Mouse (Mus musculus): ENCODE results near the gene Pik3ca. TPM values are rescaled to one million over a fixed set of nuclear protein-coding genes. Genes with fewer than 3 reads are reported as not detected.
A peak's percentile ranks its signal among the peaks of the same experiment; 100 is the strongest.

The Pik3ca gene
- polyA plus RNA-seq, 1 experiment from 2014 or later: 8.7 TPM

GRCm38 (mm10) chr3:32401591-32401990 is 4.1 kb downstream of the Pik3ca start:
- Histone ChIP-seq H3K4me3 (no peak overlapping the region), H3K4me1 (replicated peaks) (peaks cover 49% of the 10 kb centered on the region), H3K9ac (no peak overlapping the region), H3K9me3 (replicated peaks) (no peaks in the 10 kb centered on the region), H3K27me3 (replicated peaks) (no peaks in the 10 kb centered on the region), H3K4me2 (no peak overlapping the region), H3K27ac (ENCODE audit: poor library complexity, severe bottlenecking) (no peak overlapping the region), H3K36me3 (no peaks in the 10 kb centered on the region)
- ATAC-seq (ENCODE audit: insufficient number of reproducible peaks, low FRiP score): no peak
- 71% methylated on average over 3 of the region's 3 CpGs for WGBS

- Histone ChIP-seq H3K27ac (ENCODE audit: poor library complexity, severe bottlenecking) (no peak overlapping the region; the same call in 1 of the 2 replicates), H3K4me1 (replicated peaks) (peaks cover 56% of the 10 kb centered on the region), H3K9ac (no peak overlapping the region), H3K4me2 (no peak overlapping the region), H3K4me3 (no peak overlapping the region), H3K36me3 (no peaks in the 10 kb centered on the region), H3K27me3 (replicated peaks) (no peaks in the 10 kb centered on the region), H3K9me3 (replicated peaks) (no peaks in the 10 kb centered on the region)
- WGBS: 61% methylated on average over 7 of the region's 7 CpGs
- no peak for ATAC-seq (ENCODE audit: insufficient number of reproducible peaks, low FRiP score)
Measured at GRCm38 (mm10) chr3:32402990-32403885, 5.8 kb downstream of the Pik3ca start.

- no peak for ATAC-seq (ENCODE audit: insufficient number of reproducible peaks, low FRiP score)
- H3K4me2 ChIP-seq: no peak overlapping the region
- H3K9ac ChIP-seq: no peak overlapping the region
- H3K4me3 ChIP-seq: no peak overlapping the region
- H3K27me3 ChIP-seq (replicated peaks): no peaks in the 10 kb centered on the region
- 57% methylated on average over 1 of the region's 1 CpGs for WGBS
- H3K4me1 ChIP-seq (replicated peaks): peaks cover 48% of the 10 kb centered on the region
- no peak overlapping the region for H3K27ac ChIP-seq (ENCODE audit: poor library complexity, severe bottlenecking)
- H3K9me3 ChIP-seq (replicated peaks): no peaks in the 10 kb centered on the region
- H3K36me3 ChIP-seq: no peaks in the 10 kb centered on the region
Measured at GRCm38 (mm10) chr3:32405699-32406098, 8.2 kb downstream of the Pik3ca start.

DNA sequence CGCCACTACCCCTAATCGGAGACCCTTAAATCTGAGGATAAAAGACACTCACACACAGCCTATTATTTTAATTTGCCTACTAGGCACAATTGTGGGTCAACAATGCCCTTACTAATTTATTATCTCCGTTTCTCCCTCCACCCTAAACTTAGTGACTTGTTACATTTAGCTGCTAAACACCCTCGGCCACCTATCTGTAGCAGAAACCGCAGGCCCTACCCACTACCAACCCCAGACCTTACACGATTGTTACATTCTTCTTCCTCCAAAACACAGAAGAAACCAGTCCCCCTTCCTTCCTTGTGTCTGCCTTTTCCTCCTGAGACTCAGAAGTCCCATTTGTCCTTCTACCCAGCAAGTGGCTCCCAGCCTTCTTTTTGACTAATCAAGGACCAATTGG is 9.3 kb downstream of the Pik3ca start:
- Histone ChIP-seq H3K4me2 (no peak overlapping the region), H3K36me3 (no peaks in the 10 kb centered on the region), H3K27me3 (replicated peaks) (no peaks in the 10 kb centered on the region), H3K4me1 (replicated peaks) (peaks cover 40% of the 10 kb centered on the region), H3K9ac (no peak overlapping the region), H3K27ac (ENCODE audit: poor library complexity, severe bottlenecking) (no peak overlapping the region), H3K9me3 (replicated peaks) (no peaks in the 10 kb centered on the region), H3K4me3 (no peak overlapping the region)
- no peak for ATAC-seq (ENCODE audit: insufficient number of reproducible peaks, low FRiP score)
- whole genome bisulfite sequencing: 80% methylated on average over 6 of the region's 6 CpGs

- no peak for ATAC-seq (ENCODE audit: insufficient number of reproducible peaks, low FRiP score)
- Histone ChIP-seq H3K9me3 (replicated peaks) (no peaks in the 10 kb centered on the region), H3K27me3 (replicated peaks) (no peaks in the 10 kb centered on the region), H3K9ac (no peak overlapping the region), H3K4me3 (no peak overlapping the region), H3K27ac (ENCODE audit: poor library complexity, severe bottlenecking) (no peak overlapping the region), H3K36me3 (no peaks in the 10 kb centered on the region), H3K4me1 (replicated peaks) (peaks cover 45% of the 10 kb centered on the region), H3K4me2 (no peak overlapping the region)
- 87% methylated on average over 3 of the region's 3 CpGs for WGBS
Measured at GRCm38 (mm10) chr3:32408811-32409273, 11.4 kb downstream of the Pik3ca start.

DNA sequence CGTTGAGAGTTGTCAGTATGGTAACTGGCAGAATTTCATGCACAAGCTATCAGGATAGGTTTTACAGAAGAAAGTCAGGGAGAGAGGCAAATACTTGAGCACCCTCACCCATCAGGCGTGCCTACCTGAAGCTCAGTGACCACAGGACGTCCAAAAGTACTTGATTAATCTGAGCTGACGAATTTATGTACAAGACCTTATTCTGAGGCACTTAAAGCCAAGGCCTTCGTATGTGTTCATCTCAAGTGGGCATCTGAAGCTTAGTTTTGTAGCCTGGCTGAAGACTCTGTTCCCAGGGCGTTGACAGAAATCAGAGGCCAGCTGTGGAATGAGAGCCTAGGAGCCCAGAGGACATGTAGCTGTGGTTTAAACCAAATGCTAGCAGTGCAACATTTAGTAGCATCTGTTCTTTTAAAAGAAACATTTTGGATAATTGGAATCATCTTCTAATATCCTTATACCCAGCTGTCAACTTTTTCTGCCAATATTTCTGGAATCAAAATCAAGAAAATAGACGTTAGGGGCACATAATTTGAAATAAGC is 15.1 kb downstream of the Pik3ca start:
- H3K27me3 ChIP-seq (replicated peaks): no peaks in the 10 kb centered on the region
- 41% methylated on average over 7 of the region's 7 CpGs for WGBS
- H3K36me3 ChIP-seq: no peaks in the 10 kb centered on the region
- no peak for ATAC-seq (ENCODE audit: insufficient number of reproducible peaks, low FRiP score)
- H3K4me3 ChIP-seq: no peak overlapping the region
- 0 out of 2 replicates have a peak overlapping the region, but pooled peaks have one; percentile 7 for H3K4me2 ChIP-seq
- H3K9me3 ChIP-seq (replicated peaks): no peaks in the 10 kb centered on the region
- no peak overlapping the region; the same call in 1 of the 2 replicates for H3K9ac ChIP-seq
- H3K4me1 ChIP-seq (replicated peaks): peaks cover 53% of the 10 kb centered on the region
- peak overlapping the region; percentile 27; the same call in 1 of the 2 replicates for H3K27ac ChIP-seq (ENCODE audit: poor library complexity, severe bottlenecking)

GRCm38 (mm10) chr3:32414381-32414780 is 16.9 kb downstream of the Pik3ca start:
- H3K27ac ChIP-seq (ENCODE audit: poor library complexity, severe bottlenecking): no peak overlapping the region
- no peak overlapping the region for H3K4me3 ChIP-seq
- WGBS: 52% methylated on average over 4 of the region's 4 CpGs
- ATAC-seq (ENCODE audit: insufficient number of reproducible peaks, low FRiP score): no peak
- no peaks in the 10 kb centered on the region for H3K9me3 ChIP-seq (replicated peaks)
- H3K27me3 ChIP-seq (replicated peaks): no peaks in the 10 kb centered on the region
- no peaks in the 10 kb centered on the region for H3K36me3 ChIP-seq
- H3K4me1 ChIP-seq (replicated peaks): peaks cover 54% of the 10 kb centered on the region
- no peak overlapping the region for H3K4me2 ChIP-seq
- no peak overlapping the region for H3K9ac ChIP-seq

- H3K27ac ChIP-seq (ENCODE audit: poor library complexity, severe bottlenecking): no peak overlapping the region
- no peaks in the 10 kb centered on the region for H3K36me3 ChIP-seq
- no peak overlapping the region for H3K9ac ChIP-seq
- no peaks in the 10 kb centered on the region for H3K9me3 ChIP-seq (replicated peaks)
- WGBS: 72% methylated on average over 3 of the region's 3 CpGs
- no peak overlapping the region for H3K4me2 ChIP-seq
- peaks cover 62% of the 10 kb centered on the region for H3K4me1 ChIP-seq (replicated peaks)
- no peak overlapping the region for H3K4me3 ChIP-seq
- no peak for ATAC-seq (ENCODE audit: insufficient number of reproducible peaks, low FRiP score)
- H3K27me3 ChIP-seq (replicated peaks): no peaks in the 10 kb centered on the region
Measured at GRCm38 (mm10) chr3:32415370-32416309, 18.2 kb downstream of the Pik3ca start.

DNA sequence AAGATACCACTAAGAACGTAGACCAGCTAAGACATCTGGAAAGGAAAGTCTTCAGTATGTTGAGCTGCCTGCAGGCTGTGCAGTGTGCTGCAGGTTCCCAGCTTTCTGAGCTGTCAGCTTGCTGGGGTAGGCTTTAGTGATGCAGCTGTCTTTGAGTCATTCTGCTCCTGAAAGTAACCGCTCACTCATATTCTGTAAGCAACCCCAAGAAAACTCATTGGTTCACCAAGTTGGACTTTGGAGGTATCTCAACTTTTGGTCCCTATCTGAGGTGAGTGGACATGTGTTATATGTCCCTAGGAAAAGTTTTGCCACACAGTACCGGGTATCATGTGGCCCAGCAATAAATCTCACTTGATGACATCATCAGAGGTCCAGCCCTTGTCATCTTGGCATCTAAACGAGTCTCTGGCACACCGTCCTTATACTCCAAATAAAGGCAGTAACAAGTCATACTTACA is 20.3 kb downstream of the Pik3ca start:
- 60% methylated on average over 5 of the region's 5 CpGs for WGBS
- ATAC-seq (ENCODE audit: insufficient number of reproducible peaks, low FRiP score): no peak
- Histone ChIP-seq H3K27me3 (replicated peaks) (no peaks in the 10 kb centered on the region), H3K9ac (no peak overlapping the region), H3K4me1 (replicated peaks) (peaks cover 66% of the 10 kb centered on the region), H3K36me3 (no peaks in the 10 kb centered on the region), H3K4me2 (no peak overlapping the region), H3K9me3 (replicated peaks) (no peaks in the 10 kb centered on the region), H3K27ac (ENCODE audit: poor library complexity, severe bottlenecking) (peak overlapping the region; percentile 60; the same call in 1 of the 2 replicates), H3K4me3 (no peak overlapping the region)

DNA sequence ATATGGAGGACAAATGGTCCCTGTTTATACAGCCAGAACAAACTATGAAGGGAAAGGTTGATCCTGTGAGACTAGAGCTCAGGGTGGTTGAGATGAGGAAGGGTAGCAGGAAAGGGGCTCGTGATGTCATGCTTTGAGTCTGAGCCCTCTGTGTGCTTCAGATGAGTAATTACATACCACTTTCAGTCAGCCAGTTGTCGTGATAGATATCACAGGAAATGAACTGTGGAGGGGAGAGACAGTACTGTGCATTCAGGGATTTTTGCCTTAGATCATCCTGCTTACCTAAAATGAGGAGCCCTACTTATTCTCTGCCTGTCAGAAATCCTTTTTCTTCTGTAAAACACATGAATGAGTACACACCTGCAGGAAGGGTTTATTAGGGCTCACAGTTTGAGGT is 22.4 kb downstream of the Pik3ca start:
- no peak overlapping the region for H3K27ac ChIP-seq (ENCODE audit: poor library complexity, severe bottlenecking)

More for the DNA sequence above, 22.4 kb downstream of the Pik3ca start:
- H3K4me3 ChIP-seq: no peak overlapping the region
- H3K9me3 ChIP-seq (replicated peaks): no peaks in the 10 kb centered on the region
- H3K9ac ChIP-seq: no peak overlapping the region
- WGBS: 37% methylated on average over 2 of the region's 2 CpGs
- H3K27me3 ChIP-seq (replicated peaks): no peaks in the 10 kb centered on the region
- no peak for ATAC-seq (ENCODE audit: insufficient number of reproducible peaks, low FRiP score)
- peaks cover 2% of the 10 kb centered on the region for H3K36me3 ChIP-seq
- H3K4me2 ChIP-seq: no peak overlapping the region
- peaks cover 56% of the 10 kb centered on the region for H3K4me1 ChIP-seq (replicated peaks)

Data from heart, embryonic 12.5 days (tissue).